Mouse (Mus musculus) embryonic fibroblast, embryonic 13.5 days (primary cell): ENCODE measurements around the gene Acr.

ENCODE experiments used
- CTCF ChIP-seq: IDR thresholded peaks from 2 replicates; pipeline ENCODE4 v1.5.1; 2011; ENCODE audit warnings: mild to moderate bottlenecking, control low read depth, low read length, moderate library complexity, borderline replicate concordance; ENCODE audit not compliant: insufficient read depth
- POLR2A ChIP-seq: IDR thresholded peaks from 2 replicates; pipeline ENCODE4 v1.6.1; 2011; ENCODE audit warnings: low read depth, mild to moderate bottlenecking, control low read depth, low read length, moderate library complexity

- TF ChIP-seq CTCF, result peak; percentile 79; the same call in 1 of the 2 replicates
- TF ChIP-seq POLR2A, result no peak
These were observed 54.3 kb downstream of the Acr start for GRCm38 (mm10) chr15:89622312-89622958.
